Mouse (Mus musculus) hindbrain, embryonic 15.5 days (tissue): Measurements from ENCODE around the gene Slc13a2. TPM values are rescaled to one million over a fixed set of nuclear protein-coding genes. Genes with fewer than 3 reads are reported as not detected.

ENCODE experiments used
- ATAC-seq: fragments of 200-750 bp; cut with Nextera tagmentation; 2 replicates; pipeline ENCODE4 v1.8.0; 2017; ENCODE audit warnings: low read depth, moderate number of reproducible peaks, moderate TSS enrichment; ENCODE audit not compliant: low FRiP score
- H3K27ac ChIP-seq: fragments of 300-500 bp; sonication (generic); replicated peaks from 2 replicates; pipeline ENCODE4 v1.5.1; 2015; ENCODE audit warnings: mild to moderate bottlenecking, inconsistent platforms
- H3K27me3 ChIP-seq: fragments of 300-500 bp; sonication (generic); 2 replicates; pipeline ENCODE4 v1.6.1; 2015; ENCODE audit warnings: control low read depth, inconsistent platforms
- H3K36me3 ChIP-seq: fragments of 300-500 bp; sonication (generic); 2 replicates; pipeline ENCODE4 v1.6.1; 2015; ENCODE audit warnings: control low read depth, inconsistent platforms
- H3K4me1 ChIP-seq: fragments of 300-500 bp; sonication (generic); replicated peaks from 2 replicates; pipeline ENCODE4 v1.6.1; 2015; ENCODE audit warnings: control low read depth, inconsistent platforms
- H3K4me2 ChIP-seq: fragments of 300-500 bp; sonication (generic); 2 replicates; pipeline ENCODE4 v1.6.1; 2015; ENCODE audit warnings: moderate library complexity, mild to moderate bottlenecking, inconsistent platforms
- H3K4me3 ChIP-seq: fragments of 300-500 bp; sonication (generic); 2 replicates; pipeline ENCODE4 v1.5.1; 2015; ENCODE audit warnings: mild to moderate bottlenecking, inconsistent platforms
- H3K9ac ChIP-seq: fragments of 300-500 bp; sonication (generic); 2 replicates; pipeline ENCODE4 v1.6.1; 2015; ENCODE audit warnings: inconsistent platforms
- H3K9me3 ChIP-seq: fragments of 300-500 bp; sonication (generic); 2 replicates; pipeline ENCODE4 v1.6.1; 2016; ENCODE audit warnings: control low read depth, inconsistent platforms
- WGBS: fragments of 180-500 bp; shearing (Covaris S2); methylation state at CpG from one replicate; pipeline ENCODE4 v1.1.7; 2015; 5-methylcytosine and 5-hydroxymethylcytosine counted together
- polyA plus RNA-seq: library from polyadenylated mRNA; unstranded; fragments of >200 nt; fragmentation: Nextera tagmentation; extraction: Ambion mirVana; gene quantifications from 2 replicates; pipeline ENCODE4 v1.2.1, GENCODE M21; 2015

Slc13a2 gene
- polyA plus RNA-seq, 1 experiment from 2014 or later: not detected

DNA sequence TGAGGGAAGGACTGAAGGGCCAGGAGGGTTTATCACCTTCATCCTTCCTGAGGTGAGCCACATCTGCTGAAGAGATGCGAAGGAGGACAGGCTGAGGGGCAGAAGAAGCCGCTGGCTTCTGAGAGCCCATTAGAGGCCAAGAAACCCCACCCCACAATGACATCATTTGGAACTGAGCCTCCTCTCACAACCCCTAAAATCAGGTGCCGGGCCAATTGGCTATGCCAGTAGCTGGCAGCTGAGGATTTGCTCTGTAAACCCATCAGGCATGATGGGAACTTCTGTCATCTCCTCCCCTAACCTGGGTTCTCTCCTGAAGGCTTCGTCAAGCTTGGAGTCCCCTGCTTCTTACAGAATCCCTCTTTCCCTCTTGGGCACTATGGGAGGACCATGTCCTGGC is 41.7 kb downstream of the Slc13a2 start:
- Histone ChIP-seq H3K9me3 (no peaks in the 10 kb centered on the region), H3K4me3 (no peak overlapping the region), H3K27me3 (no peaks in the 10 kb centered on the region), H3K4me1 (no peaks in the 10 kb centered on the region), H3K27ac (no peak overlapping the region), H3K36me3 (no peaks in the 10 kb centered on the region), H3K4me2 (no peak overlapping the region), H3K9ac (no peak overlapping the region)
- ATAC-seq: no peak
- 79% methylated on average over 4 of the region's 4 CpGs for WGBS

DNA sequence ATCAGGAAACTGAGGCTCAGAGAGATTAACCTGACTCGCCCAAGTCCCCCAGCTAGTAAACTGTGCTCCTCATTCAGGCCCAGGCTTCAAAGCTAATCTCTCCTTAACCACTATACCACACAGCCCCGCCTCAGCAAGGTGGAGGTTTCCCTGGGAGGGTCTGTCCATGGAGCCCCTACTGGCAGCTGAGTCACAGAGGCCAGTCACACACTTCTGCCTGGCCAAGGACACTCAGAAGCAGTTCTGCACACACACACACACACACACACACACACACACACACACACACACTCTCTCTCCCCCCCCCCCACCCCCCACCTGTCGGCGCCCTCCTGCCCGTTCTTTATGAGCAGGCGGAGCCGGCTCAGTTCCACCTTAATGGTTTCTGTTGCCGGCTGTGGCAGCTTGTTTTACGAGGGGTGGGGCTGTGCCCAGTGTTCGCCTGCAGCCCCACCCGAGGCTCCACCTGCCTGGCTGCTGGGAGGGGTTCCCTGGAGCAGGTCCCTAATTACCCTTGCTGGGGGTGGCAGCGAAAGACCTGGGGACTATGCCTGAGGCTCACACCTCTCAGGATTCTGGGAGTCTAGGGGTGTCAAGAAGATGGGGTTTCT is 44.4 kb downstream of the Slc13a2 start:
- Histone ChIP-seq H3K36me3 (no peaks in the 10 kb centered on the region), H3K4me3 (no peak overlapping the region), H3K4me2 (no peak overlapping the region), H3K9ac (no peak overlapping the region), H3K27me3 (no peaks in the 10 kb centered on the region), H3K27ac (no peak overlapping the region), H3K9me3 (no peaks in the 10 kb centered on the region), H3K4me1 (peaks cover 2% of the 10 kb centered on the region; the same call in 1 of the 2 replicates)
- ATAC-seq: no peak
- 56% methylated on average over 12 of the region's 12 CpGs for WGBS

DNA sequence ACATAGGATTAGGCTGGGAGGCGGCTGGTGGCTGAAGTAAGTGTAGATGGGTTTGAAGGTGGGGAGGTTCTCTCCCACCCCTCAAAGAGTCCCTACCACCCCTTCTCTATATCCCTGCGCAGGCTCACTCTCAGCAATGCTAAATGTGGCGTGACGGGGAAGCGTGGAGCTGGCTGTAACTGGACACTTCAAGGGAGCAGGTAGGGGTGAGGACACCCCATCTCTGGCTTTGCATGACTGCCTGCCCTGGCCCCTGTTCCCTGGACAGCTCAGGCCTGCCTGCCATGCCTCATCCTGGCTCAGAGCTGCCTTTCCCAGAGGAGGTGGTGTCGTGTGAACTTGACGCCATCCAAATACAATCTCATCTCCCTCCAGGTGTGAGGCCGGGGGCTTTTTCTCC is 47.9 kb downstream of the Slc13a2 start:
- Histone ChIP-seq H3K27me3 (no peaks in the 10 kb centered on the region), H3K9ac (no peak overlapping the region), H3K27ac (no peak overlapping the region), H3K4me1 (peaks cover 4% of the 10 kb centered on the region; the same call in 1 of the 2 replicates), H3K36me3 (no peaks in the 10 kb centered on the region), H3K9me3 (no peaks in the 10 kb centered on the region), H3K4me3 (no peak overlapping the region), H3K4me2 (no peak overlapping the region)
- ATAC-seq: no peak
- whole genome bisulfite sequencing: 82% methylated on average over 8 of the region's 8 CpGs

DNA sequence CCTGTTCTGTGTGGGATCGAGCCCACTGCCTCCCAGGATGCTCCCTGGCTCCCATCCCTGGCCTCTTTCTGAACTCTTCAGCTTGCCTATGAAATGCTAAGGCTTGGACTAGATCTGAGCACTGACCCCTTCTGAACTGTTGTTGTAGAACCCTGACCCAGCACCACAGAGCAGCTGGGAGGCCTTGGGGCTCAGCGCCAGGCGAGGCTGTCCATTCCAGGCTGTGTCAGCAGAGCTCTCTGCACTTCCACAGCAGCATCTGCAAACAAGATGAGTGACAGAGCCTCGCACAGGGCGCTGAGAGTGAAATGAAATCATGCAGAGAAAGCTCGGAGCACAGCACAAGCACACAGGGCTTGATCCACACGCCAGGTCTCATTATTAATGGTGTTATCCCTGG is 49.4 kb downstream of the Slc13a2 start:
- Histone ChIP-seq H3K9ac (no peak overlapping the region), H3K27ac (no peak overlapping the region), H3K4me2 (no peak overlapping the region), H3K27me3 (no peaks in the 10 kb centered on the region), H3K4me1 (peaks cover 4% of the 10 kb centered on the region; the same call in 1 of the 2 replicates), H3K36me3 (no peaks in the 10 kb centered on the region), H3K4me3 (no peak overlapping the region), H3K9me3 (no peaks in the 10 kb centered on the region)
- 37% methylated on average over 7 of the region's 7 CpGs for WGBS
- no peak for ATAC-seq

DNA sequence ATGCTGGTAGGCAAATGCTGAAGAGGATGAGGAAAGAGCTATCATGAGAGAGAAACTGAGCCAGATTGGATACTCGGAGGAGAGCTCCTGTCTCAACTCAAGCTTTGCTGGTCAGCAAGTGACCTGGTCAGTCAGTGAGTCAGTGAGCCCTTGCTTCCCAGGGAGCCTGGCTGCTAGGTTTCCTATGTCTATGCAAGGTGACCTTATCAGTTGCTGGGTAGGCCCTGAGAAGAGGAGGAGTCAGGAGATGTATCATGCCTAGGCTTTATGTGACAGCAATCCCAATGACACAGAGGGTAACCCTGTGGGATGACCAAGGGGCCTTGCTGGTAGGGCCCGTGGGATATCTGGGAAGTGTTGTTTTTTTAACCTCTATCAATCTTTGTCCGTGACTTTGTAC is 49.9 kb downstream of the Slc13a2 start:
- no peak overlapping the region for H3K27ac ChIP-seq
- 85% methylated on average over 3 of the region's 3 CpGs for WGBS
- peaks cover 4% of the 10 kb centered on the region; the same call in 1 of the 2 replicates for H3K4me1 ChIP-seq
- H3K9ac ChIP-seq: no peak overlapping the region
- no peak for ATAC-seq
- no peaks in the 10 kb centered on the region for H3K36me3 ChIP-seq
- no peaks in the 10 kb centered on the region for H3K9me3 ChIP-seq
- no peak overlapping the region for H3K4me2 ChIP-seq
- no peaks in the 10 kb centered on the region for H3K27me3 ChIP-seq
- no peak overlapping the region for H3K4me3 ChIP-seq

DNA sequence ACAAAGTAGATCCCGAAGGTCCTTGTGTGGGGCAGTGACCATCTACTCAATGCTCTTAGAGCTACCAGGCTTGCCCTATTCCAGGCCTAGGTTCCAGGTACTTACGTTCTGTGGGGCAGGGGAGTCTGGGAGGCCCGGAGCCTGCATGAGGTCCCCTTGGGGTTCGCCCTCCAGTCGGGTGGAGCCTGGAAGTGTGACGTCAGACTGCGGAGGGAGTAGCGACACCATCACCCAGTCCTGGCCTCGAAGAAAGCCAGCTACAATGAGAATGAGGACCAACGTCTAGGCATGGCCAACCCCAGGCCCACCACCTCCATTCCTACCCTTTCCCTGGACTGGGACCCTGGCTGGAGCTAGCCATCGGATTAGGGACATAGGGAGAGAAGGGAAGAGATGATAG is 50.3 kb downstream of the Slc13a2 start:
- 90% methylated on average over 11 of the region's 11 CpGs for WGBS

DNA sequence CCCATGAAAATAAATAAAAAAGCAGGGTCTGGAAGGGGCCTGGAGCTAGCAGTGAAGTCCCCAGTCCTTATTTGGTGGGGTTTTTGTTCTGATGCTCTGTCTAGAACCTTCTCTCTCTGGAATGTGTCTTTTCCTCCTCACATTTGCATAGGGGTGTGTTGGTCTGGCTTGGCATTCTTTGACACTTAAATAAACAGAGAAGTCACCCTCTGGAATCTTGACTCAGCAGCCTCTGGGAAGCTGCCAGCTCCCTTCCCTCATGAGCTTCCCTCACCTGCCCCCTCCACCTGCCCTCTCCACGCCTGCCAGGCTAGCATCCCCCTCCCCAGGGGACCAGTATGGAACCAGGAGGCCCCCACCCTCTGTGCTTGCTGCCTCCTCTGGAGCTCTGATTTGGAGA is 51.6 kb downstream of the Slc13a2 start:
- ATAC-seq: no peak
- WGBS: 67% methylated on average over 1 of the region's 1 CpGs
- no peaks in the 10 kb centered on the region for H3K36me3 ChIP-seq
- no peak overlapping the region for H3K4me2 ChIP-seq
- no peaks in the 10 kb centered on the region for H3K9me3 ChIP-seq
- H3K27me3 ChIP-seq: no peaks in the 10 kb centered on the region
- peaks cover 4% of the 10 kb centered on the region; the same call in 1 of the 2 replicates for H3K4me1 ChIP-seq
- H3K27ac ChIP-seq: no peak overlapping the region
- no peak overlapping the region for H3K9ac ChIP-seq
- no peak overlapping the region for H3K4me3 ChIP-seq

More for the DNA sequence above, 50.3 kb downstream of the Slc13a2 start:
- H3K4me1 ChIP-seq: peaks cover 4% of the 10 kb centered on the region; the same call in 1 of the 2 replicates
- H3K4me3 ChIP-seq: no peak overlapping the region
- no peaks in the 10 kb centered on the region for H3K9me3 ChIP-seq
- no peaks in the 10 kb centered on the region for H3K36me3 ChIP-seq
- no peaks in the 10 kb centered on the region for H3K27me3 ChIP-seq
- no peak overlapping the region for H3K9ac ChIP-seq
- no peak overlapping the region for H3K27ac ChIP-seq
- no peak overlapping the region for H3K4me2 ChIP-seq
- ATAC-seq: no peak

DNA sequence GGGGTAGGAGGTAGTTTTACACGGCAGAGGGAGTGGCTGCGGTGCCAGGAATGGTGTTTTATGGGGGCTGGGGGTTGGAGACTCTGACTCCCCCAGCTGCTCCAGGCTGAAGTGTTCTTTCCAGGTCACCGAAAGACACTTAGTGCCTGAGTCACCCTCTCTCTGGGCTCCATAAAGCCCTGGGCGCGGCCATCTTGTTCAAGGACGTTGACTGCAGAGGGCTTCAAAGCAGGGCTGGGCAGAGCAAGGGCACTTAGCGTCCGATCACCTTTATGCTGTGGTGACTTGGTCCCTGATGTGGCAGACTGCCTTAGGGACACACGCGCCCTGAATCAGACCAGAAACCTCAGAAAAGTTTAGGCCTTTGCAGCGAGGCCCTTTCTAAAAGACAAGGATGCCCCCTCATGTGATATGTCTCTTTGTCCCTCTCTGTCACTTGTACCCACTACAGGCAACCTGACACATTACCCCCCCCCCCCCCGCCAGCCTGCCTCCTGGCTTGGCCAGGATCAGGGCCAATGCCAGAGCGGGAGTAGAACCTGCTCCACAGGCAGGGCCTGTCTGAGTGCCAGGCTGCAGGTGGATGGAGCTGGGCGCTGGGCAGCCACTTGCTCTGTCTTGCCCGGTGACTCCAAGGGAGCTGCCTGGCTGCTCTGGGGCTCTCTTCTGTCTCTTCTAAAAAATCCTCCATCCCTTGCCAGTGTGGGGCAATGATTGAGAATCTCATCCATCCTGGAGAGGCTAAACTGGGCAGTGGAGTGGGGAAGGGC is 54.4 kb downstream of the Slc13a2 start:
- Histone ChIP-seq H3K4me3 (no peak overlapping the region), H3K36me3 (no peaks in the 10 kb centered on the region), H3K4me2 (no peak overlapping the region), H3K27ac (no peak overlapping the region), H3K9me3 (no peaks in the 10 kb centered on the region), H3K4me1 (peaks cover 3% of the 10 kb centered on the region; the same call in 1 of the 2 replicates), H3K9ac (no peak overlapping the region), H3K27me3 (no peaks in the 10 kb centered on the region)
- 90% methylated on average over 15 of the region's 15 CpGs for whole genome bisulfite sequencing
- no peak for ATAC-seq

DNA sequence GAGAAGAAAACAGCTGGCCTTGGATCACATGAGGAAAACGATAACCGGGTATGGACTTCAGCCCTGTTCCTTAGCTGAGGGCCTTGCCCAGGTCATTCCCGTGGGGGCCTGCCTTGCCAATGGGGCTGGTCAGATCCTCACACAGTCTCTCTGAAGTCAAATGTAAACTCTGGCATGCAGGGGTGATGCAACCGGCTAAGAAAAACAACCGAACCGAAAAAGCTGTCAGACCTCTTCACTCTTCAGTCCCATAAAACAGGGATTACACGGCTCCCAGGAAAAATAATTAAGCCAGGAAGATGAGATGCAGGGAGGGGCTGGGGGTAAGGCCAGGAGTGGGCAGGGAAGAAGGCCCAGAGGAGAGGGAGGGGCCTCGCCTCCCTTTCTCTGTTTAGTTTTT is 57.9 kb downstream of the Slc13a2 start:
- Histone ChIP-seq H3K4me2 (no peak overlapping the region), H3K36me3 (no peaks in the 10 kb centered on the region), H3K4me1 (no peaks in the 10 kb centered on the region), H3K27me3 (no peaks in the 10 kb centered on the region), H3K27ac (no peak overlapping the region), H3K4me3 (no peak overlapping the region), H3K9me3 (no peaks in the 10 kb centered on the region), H3K9ac (no peak overlapping the region)
- WGBS: 69% methylated on average over 8 of the region's 8 CpGs
- no peak for ATAC-seq

DNA sequence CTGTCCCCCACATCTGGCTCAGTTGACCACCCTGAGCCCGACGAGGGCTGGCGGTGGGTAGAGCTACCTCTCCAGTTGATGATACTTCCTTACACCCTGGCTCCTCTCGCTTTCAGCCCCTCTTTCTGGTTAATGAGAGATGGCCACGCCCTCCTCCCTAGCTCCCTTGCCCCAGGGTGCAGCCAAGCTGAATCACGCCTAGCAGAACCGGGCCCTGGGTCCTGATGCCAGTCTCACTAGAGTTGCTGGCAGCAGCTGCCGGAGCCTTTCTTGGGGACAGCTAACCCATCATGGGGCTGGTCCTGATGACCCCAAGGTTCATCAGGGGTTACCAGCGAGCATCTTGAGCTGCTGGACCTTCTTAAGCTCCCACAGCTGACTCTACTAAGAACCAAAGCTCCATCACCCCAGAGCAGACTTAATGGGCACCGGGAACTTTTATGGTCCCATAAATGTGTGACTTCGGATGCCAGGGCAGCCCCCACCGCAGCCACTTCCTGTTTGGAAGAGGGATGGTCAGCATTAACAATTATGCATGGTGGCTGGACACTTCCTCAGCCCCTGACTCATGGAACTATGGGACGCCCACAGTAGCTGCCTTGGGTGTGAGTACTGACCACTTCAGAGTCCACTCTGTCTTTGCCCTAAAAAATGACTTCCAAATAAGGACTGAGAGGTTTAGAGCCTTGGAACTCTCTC is 58.6 kb downstream of the Slc13a2 start:
- H3K27me3 ChIP-seq: no peaks in the 10 kb centered on the region
- 85% methylated on average over 13 of the region's 13 CpGs for WGBS

DNA sequence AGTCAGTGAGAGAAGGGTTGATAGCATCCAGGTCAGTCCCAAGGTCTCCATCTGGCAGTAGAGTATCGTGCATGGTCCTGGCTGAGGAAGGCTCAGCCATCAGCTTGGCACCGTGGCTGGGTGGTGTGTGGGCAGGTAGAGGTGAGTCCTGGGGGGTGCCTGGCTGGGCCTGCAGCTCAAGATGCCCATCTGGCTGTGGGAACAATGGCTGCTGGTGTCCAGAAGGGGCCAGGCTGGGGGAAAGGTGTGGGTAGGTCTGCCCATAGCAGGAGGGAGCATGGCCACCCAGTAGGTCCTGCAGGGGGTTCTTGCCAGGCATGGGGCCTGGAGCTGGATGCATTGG is 61.3 kb downstream of the Slc13a2 start:
- 56% methylated on average over 2 of the region's 2 CpGs for WGBS
- ATAC-seq: peak; percentile 31; the same call in 1 of the 2 replicates
- no peak overlapping the region for H3K27ac ChIP-seq
- no peak overlapping the region for H3K4me2 ChIP-seq
- H3K4me3 ChIP-seq: no peak overlapping the region
- no peaks in the 10 kb centered on the region; the same call in 1 of the 2 replicates for H3K4me1 ChIP-seq
- H3K9ac ChIP-seq: no peak overlapping the region
- H3K9me3 ChIP-seq: no peaks in the 10 kb centered on the region
- H3K36me3 ChIP-seq: no peaks in the 10 kb centered on the region
- H3K27me3 ChIP-seq: no peaks in the 10 kb centered on the region

More for the DNA sequence above, 58.6 kb downstream of the Slc13a2 start:
- no peak overlapping the region for H3K4me2 ChIP-seq
- no peak for ATAC-seq
- no peak overlapping the region for H3K27ac ChIP-seq
- no peak overlapping the region for H3K9ac ChIP-seq
- no peaks in the 10 kb centered on the region for H3K36me3 ChIP-seq
- H3K4me3 ChIP-seq: no peak overlapping the region
- no peaks in the 10 kb centered on the region for H3K9me3 ChIP-seq
- no peaks in the 10 kb centered on the region for H3K4me1 ChIP-seq

DNA sequence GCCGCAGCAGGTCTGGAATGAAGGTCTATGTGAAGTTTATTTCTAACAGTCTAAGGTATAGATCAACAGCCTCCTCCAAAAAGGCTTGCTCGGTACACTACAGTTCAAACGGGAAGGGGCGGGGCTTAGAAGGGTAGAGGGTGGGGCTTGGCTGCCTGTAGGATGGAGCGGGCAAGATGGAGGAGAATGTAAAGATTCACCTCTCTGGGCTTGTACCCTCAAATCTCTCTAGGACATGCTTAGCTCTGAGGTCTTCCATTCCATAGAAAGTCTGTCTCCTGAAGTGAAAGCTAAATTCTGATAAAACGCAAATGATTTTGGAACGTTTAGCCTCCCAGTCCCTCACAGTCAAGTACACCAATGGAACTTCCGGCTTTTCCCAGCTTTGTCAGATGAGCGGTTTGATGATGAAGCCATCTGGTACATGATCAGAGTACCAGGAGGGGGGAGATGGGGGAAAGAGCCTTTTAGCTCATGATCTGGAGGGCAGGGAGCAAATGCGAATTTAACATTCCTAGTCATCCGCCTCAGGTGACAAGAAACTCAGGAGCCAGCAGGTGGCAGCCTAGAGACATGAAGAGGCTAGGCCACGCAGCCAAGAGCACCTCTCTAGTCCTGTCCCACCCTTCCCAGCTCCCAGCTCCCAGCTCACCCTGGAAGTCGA is 61.8 kb downstream of the Slc13a2 start:
- peak; percentile 67; the same call in 1 of the 2 replicates for ATAC-seq
- Histone ChIP-seq H3K36me3 (no peaks in the 10 kb centered on the region), H3K9me3 (no peaks in the 10 kb centered on the region), H3K4me3 (peak overlapping the region; percentile 20), H3K4me2 (peak overlapping the region; percentile 46), H3K27me3 (no peaks in the 10 kb centered on the region), H3K4me1 (no peaks in the 10 kb centered on the region; the same call in 1 of the 2 replicates), H3K9ac (no peak overlapping the region), H3K27ac (no peak overlapping the region)
- WGBS: 15% methylated on average over 13 of the region's 13 CpGs
